Mouse (Mus musculus) cerebellum, postnatal 25 days (tissue): ENCODE measurements around the gene P3h3.
A peak's percentile ranks its signal among the peaks of the same experiment; 100 is the strongest.

Experiments
- DNase-seq, 2 experiments: peaks; one replicate each; pipeline ENCODE4 v3.0.0; 2021; ENCODE audit warnings: mixed read lengths in 2 of 2

The P3h3 gene

GRCm38 (mm10) chr6:124865766-124866362 is 8.3 kb upstream of the P3h3 start:
- DNase-seq: peak; percentile 32 to 38

GRCm38 (mm10) chr6:124863658-124864298 is 6.2 kb upstream of the P3h3 start, which contains the start of gene Gpr162:
Gene Gpr162 (minus strand): TSS chr6:124863983.
- peak; percentile 82 to 86 for DNase-seq

GRCm38 (mm10) chr6:124863125-124863657 is 5.6 kb upstream of the P3h3 start:
- peak; percentile 53 to 56 for DNase-seq

- DNase-seq: peak; percentile 35 to 38
These were observed 5.0 kb upstream of the P3h3 start for GRCm38 (mm10) chr6:124862406-124863124.

GRCm38 (mm10) chr6:124861802-124862201 is 4.2 kb upstream of the P3h3 start:
- DNase-seq: peak in 1 of 2 experiments; percentile 59

GRCm38 (mm10) chr6:124861266-124861665 is 3.7 kb upstream of the P3h3 start:
- DNase-seq: peak in 1 of 2 experiments; percentile 57

GRCm38 (mm10) chr6:124860511-124860910 is 3.0 kb upstream of the P3h3 start:
- DNase-seq: peak in 1 of 2 experiments; percentile 38

- DNase-seq: peak; percentile 96 to 97
These were observed 2.2 kb upstream of the P3h3 start for GRCm38 (mm10) chr6:124859725-124860124.

GRCm38 (mm10) chr6:124858561-124859318 is 1.2 kb upstream of the P3h3 start:
- DNase-seq: peak in 1 of 2 experiments; percentile 43

GRCm38 (mm10) chr6:124857840-124858530 is 433 bp upstream of the P3h3 start:
- peak in 1 of 2 experiments; percentile 30 for DNase-seq

GRCm38 (mm10) chr6:124856321-124856720 is 1.2 kb downstream of the P3h3 start:
- DNase-seq: peak; percentile 48 to 69

GRCm38 (mm10) chr6:124854647-124855046 is 2.9 kb downstream of the P3h3 start:
- no peak for DNase-seq

GRCm38 (mm10) chr6:124850535-124850934 is 7.0 kb downstream of the P3h3 start:
- DNase-seq: no peak

GRCm38 (mm10) chr6:124847305-124847704 is 10.2 kb downstream of the P3h3 start:
- peak; percentile 95 to 96 for DNase-seq

- DNase-seq: no peak
These were observed 17.0 kb downstream of the P3h3 start, which contains the start of gene Gnb3 for GRCm38 (mm10) chr6:124840241-124841167. Gene Gnb3 (minus strand): TSS chr6:124840275.

- DNase-seq: peak; percentile 34 to 46
These were observed 17.7 kb downstream of the P3h3 start for GRCm38 (mm10) chr6:124839805-124840204.

- DNase-seq: no peak
These were observed 21.1 kb downstream of the P3h3 start for GRCm38 (mm10) chr6:124836411-124836810.

GRCm38 (mm10) chr6:124835531-124835930 is 22.0 kb downstream of the P3h3 start:
- DNase-seq: no peak

GRCm38 (mm10) chr6:124834512-124835081 is 23.0 kb downstream of the P3h3 start:
- DNase-seq: no peak

GRCm38 (mm10) chr6:124831649-124832048 is 25.9 kb downstream of the P3h3 start:
- no peak for DNase-seq
